Mouse (Mus musculus) stomach, embryonic 15.5 days (tissue): ENCODE data around the gene Rgs9. TPM values are rescaled to one million over a fixed set of nuclear protein-coding genes. Genes with fewer than 3 reads are reported as not detected.
"Not testable (repeated sequence)": the region's sequence is repeated elsewhere in the genome, so short reads cannot be mapped to it uniquely, and the experiment has no call there.

Source experiments
- ATAC-seq: fragments of 200-750 bp; cut with Nextera tagmentation; 2 replicates; pipeline ENCODE4 v1.8.0; 2017; ENCODE audit warnings: low read depth, moderate number of reproducible peaks, moderate TSS enrichment; ENCODE audit not compliant: insufficient read depth, low FRiP score
- H3K27ac ChIP-seq: fragments of 300-500 bp; sonication (generic); 2 replicates; pipeline ENCODE4 v1.5.1; 2015; ENCODE audit warnings: mild to moderate bottlenecking, inconsistent platforms
- H3K27me3 ChIP-seq: fragments of 300-500 bp; sonication (generic); replicated peaks from 2 replicates; pipeline ENCODE4 v1.6.1; 2015; ENCODE audit warnings: inconsistent platforms
- H3K36me3 ChIP-seq: fragments of 300-500 bp; sonication (generic); 2 replicates; pipeline ENCODE4 v1.6.1; 2015; ENCODE audit warnings: inconsistent platforms
- H3K4me1 ChIP-seq: fragments of 300-500 bp; sonication (generic); 2 replicates; pipeline ENCODE4 v1.6.1; 2015; ENCODE audit warnings: inconsistent platforms
- H3K4me2 ChIP-seq: fragments of 300-500 bp; sonication (generic); 2 replicates; pipeline ENCODE4 v1.6.1; 2015; ENCODE audit warnings: mild to moderate bottlenecking, inconsistent platforms
- H3K4me3 ChIP-seq: fragments of 300-500 bp; sonication (generic); replicated peaks from 2 replicates; pipeline ENCODE4 v1.5.1; 2015; ENCODE audit warnings: inconsistent platforms
- H3K9ac ChIP-seq: fragments of 300-500 bp; sonication (generic); 2 replicates; pipeline ENCODE4 v1.6.1; 2015; ENCODE audit warnings: inconsistent platforms
- H3K9me3 ChIP-seq: fragments of 300-500 bp; sonication (generic); 2 replicates; pipeline ENCODE4 v1.6.1; 2016; ENCODE audit warnings: inconsistent platforms
- WGBS: fragments of 180-500 bp; shearing (Covaris S2); methylation state at CpG from one replicate; pipeline ENCODE4 v1.1.7; 2015; 5-methylcytosine and 5-hydroxymethylcytosine counted together
- polyA plus RNA-seq: library from polyadenylated mRNA; unstranded; fragments of >200 nt; fragmentation: Nextera tagmentation; extraction: Ambion mirVana; gene quantifications from 2 replicates; pipeline ENCODE4 v1.2.1, GENCODE M21; 2015

Gene Rgs9
- polyA plus RNA-seq = 2.3 and 2.9 TPM in 2 replicates

DNA sequence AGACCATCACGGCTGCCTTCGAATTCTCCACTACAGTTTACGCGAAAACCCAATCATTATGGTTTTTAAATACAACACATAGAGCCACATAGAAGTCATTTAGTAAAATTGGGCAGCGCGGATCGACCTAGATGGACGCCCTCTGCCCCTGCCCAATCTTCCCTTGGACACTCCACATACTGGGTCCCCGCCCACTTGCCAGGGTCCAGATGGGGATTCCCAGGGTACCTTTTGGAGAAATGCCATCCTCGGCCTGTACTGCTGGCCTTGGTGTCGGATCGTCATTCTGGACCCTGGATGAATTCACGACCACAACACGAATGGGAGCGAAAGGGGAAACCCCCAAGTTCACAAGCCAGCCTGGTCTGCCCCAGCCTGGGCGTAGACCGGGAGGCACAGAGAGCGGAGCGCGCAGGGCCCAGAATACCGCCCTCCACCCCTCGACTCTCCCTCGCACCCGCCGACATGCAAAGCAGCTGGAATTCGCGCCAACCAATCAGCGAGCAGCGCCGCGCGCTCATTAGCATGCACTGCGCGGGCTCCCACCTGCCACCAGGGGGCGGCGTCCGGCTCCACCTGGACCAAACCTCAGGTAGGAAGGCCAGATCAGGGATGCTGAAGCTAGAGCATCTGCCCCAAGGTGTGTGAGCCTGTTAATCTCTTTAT lies at the start of gene Rgs9:
Gene Rgs9, minus strand, starts transcription at position 420 of the 666 bp plus-strand sequence.
- ATAC-seq = peak; percentile 98
- Histone ChIP-seq H3K27me3 (no peaks in the 10 kb centered on the region), H3K9me3 (no peaks in the 10 kb centered on the region), H3K36me3 (no peaks in the 10 kb centered on the region), H3K9ac (peak within 1 kb of the TSS; percentile 39; the same call in 1 of the 2 replicates), H3K4me3 (peak within 1 kb of the TSS; percentile 47), H3K4me2 (peak within 1 kb of the TSS; percentile 87), H3K4me1 (peaks cover 6% of the 10 kb centered on the region; the same call in 1 of the 2 replicates), H3K27ac (no peak within 1 kb of the TSS)
- 6% methylated on average over 37 of the region's 37 CpGs for WGBS

DNA sequence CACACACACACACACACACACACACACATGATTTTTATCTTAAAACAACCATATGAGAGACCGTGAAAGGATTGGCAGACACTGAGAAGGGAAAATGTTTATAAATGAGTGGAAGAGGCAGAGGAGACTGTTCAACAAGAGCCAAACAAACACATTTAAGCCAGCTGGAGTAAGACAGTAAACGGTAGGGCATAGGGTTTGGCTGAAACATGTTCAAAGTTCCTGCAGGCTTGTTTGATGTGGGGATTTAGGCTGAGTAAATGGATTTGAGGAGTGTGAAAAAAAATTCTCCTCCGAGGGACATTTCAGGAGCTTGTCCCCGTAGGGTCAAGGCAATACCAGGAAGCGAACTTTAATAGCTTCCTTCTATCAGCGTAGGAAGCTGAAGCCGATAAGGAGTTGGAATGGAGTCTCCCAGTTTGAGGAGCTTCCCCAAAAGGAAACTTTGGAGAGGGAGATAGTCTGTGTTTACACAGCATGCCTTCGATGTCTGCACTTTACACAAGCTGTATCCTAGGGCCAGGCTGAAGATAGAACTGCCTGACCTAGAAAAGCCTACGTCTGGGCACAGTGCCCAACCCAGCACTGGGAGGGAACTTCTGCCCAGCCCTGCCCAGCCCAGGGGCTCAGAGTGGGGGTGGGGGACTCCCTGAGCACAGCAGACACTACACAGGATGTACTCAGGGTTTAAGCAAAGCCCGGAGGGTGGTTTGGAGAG lies 49.5 kb upstream of the Rgs9 start:
- WGBS = 13% methylated on average over 10 of the region's 10 CpGs
- H3K9ac ChIP-seq = no peak overlapping the region
- H3K4me3 ChIP-seq = no peak overlapping the region
- no peaks in the 10 kb centered on the region for H3K36me3 ChIP-seq
- ATAC-seq = peak; percentile 70
- H3K9me3 ChIP-seq = no peaks in the 10 kb centered on the region
- no peaks in the 10 kb centered on the region for H3K27me3 ChIP-seq
- H3K4me1 ChIP-seq = peaks cover 26% of the 10 kb centered on the region
- H3K27ac ChIP-seq = peak overlapping the region; percentile 86
- peak overlapping the region; percentile 35 for H3K4me2 ChIP-seq

- Histone ChIP-seq H3K4me3 (no peak overlapping the region), H3K27ac (peak overlapping the region; percentile 61), H3K27me3 (no peaks in the 10 kb centered on the region), H3K4me1 (peaks cover 28% of the 10 kb centered on the region), H3K9me3 (no peaks in the 10 kb centered on the region), H3K36me3 (no peaks in the 10 kb centered on the region), H3K9ac (no peak overlapping the region), H3K4me2 (no peak overlapping the region)
- 30% methylated on average over 10 of the region's 10 CpGs for WGBS
- no peak for ATAC-seq
Observed at GRCm38 (mm10) chr11:109343991-109344599, 46.2 kb upstream of the Rgs9 start.

DNA sequence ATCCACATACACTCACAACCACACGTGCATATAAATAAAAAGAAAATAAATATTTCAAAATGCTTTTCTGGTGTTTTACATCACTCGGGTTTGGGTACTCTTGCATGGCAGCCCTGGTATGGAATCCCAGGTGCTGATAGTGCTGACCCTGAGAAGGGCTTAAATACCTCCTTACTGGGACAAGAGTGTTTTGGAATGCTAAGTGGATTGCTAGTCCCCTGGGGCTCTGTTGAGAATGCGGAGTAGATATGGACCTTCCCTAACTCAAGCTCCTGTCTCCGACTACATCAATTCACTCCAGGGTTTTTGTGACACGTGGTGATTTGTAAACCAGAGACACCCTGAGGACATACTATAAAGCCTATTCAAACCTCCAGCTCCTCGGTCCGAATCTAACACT lies 45.6 kb upstream of the Rgs9 start:
- Histone ChIP-seq H3K9ac (no peak overlapping the region), H3K4me3 (no peak overlapping the region), H3K27me3 (no peaks in the 10 kb centered on the region), H3K9me3 (no peaks in the 10 kb centered on the region), H3K4me2 (no peak overlapping the region), H3K4me1 (peaks cover 28% of the 10 kb centered on the region), H3K36me3 (no peaks in the 10 kb centered on the region), H3K27ac (peak overlapping the region; percentile 61)
- WGBS = 52% methylated on average over 7 of the region's 7 CpGs
- ATAC-seq = no peak

DNA sequence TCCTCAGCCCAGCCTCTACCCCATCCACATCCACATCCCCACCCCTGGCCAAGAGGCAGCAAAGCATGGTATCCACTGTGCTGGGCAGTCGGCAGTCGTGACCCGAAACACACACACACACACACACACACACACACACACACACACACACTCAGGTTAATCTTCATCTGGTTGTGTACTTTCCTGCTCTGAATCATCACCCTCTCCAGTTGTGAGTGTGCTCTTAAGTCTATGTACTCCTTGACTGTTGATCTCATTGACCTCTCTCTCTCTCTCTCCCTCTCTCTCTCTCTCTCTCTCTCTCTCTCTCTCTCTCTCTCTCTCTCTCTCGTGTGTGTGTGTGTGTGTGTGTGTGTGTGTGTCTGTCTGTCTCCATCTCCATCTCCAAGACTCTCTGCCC lies 44.7 kb upstream of the Rgs9 start:
- not testable (repeated sequence) for H3K9me3 ChIP-seq, ATAC-seq, H3K27me3 ChIP-seq, H3K27ac ChIP-seq, H3K4me3 ChIP-seq, H3K36me3 ChIP-seq, H3K9ac ChIP-seq, H3K4me2 ChIP-seq
- WGBS = 94% methylated on average over 3 of the region's 4 CpGs
- peaks cover 19% of the 10 kb centered on the region for H3K4me1 ChIP-seq

DNA sequence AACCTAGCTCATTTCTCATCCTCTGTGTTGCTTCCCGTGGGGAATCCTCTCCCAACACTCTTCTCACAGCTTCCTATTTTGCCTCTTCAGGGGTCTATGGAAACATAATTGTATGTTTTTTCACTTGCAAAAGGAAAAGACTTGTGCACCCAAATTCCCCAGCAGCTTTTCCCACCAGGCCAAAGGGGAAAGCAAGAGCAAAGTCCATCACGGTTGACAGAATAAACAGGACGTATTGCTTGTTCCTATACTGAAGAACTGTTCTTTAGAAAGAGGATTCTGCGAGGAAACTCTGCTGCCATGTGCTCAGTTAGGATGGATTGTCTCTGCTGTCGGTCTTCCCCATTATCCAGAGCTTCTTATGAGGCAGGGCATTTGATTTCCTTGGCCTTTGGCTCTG lies 42.6 kb upstream of the Rgs9 start:
- no peaks in the 10 kb centered on the region for H3K27me3 ChIP-seq
- H3K4me1 ChIP-seq = peaks cover 10% of the 10 kb centered on the region
- no peak overlapping the region for H3K27ac ChIP-seq
- H3K36me3 ChIP-seq = no peaks in the 10 kb centered on the region
- no peak overlapping the region for H3K9ac ChIP-seq
- no peaks in the 10 kb centered on the region for H3K9me3 ChIP-seq
- H3K4me3 ChIP-seq = no peak overlapping the region
- no peak overlapping the region for H3K4me2 ChIP-seq
- no peak for ATAC-seq
- WGBS = 49% methylated on average over 5 of the region's 5 CpGs

GRCm38 (mm10) chr11:109339155-109339938 lies 41.4 kb upstream of the Rgs9 start:
- no peak for ATAC-seq
- H3K27me3 ChIP-seq = no peaks in the 10 kb centered on the region
- H3K36me3 ChIP-seq = no peaks in the 10 kb centered on the region
- WGBS = 93% methylated on average over 8 of the region's 8 CpGs
- peaks cover 10% of the 10 kb centered on the region for H3K4me1 ChIP-seq
- H3K4me3 ChIP-seq = no peak overlapping the region
- no peak overlapping the region for H3K4me2 ChIP-seq
- no peak overlapping the region for H3K27ac ChIP-seq
- no peaks in the 10 kb centered on the region for H3K9me3 ChIP-seq
- no peak overlapping the region for H3K9ac ChIP-seq

- peaks cover 4% of the 10 kb centered on the region; the same call in 1 of the 2 replicates for H3K4me1 ChIP-seq
- ATAC-seq = no peak
- no peak overlapping the region for H3K4me3 ChIP-seq
- no peak overlapping the region for H3K27ac ChIP-seq
- WGBS = 55% methylated on average over 6 of the region's 6 CpGs
- no peaks in the 10 kb centered on the region for H3K9me3 ChIP-seq
- no peak overlapping the region for H3K9ac ChIP-seq
- no peak overlapping the region for H3K4me2 ChIP-seq
- no peaks in the 10 kb centered on the region for H3K27me3 ChIP-seq
- H3K36me3 ChIP-seq = no peaks in the 10 kb centered on the region
Observed at GRCm38 (mm10) chr11:109335890-109336289, 38.0 kb upstream of the Rgs9 start.

GRCm38 (mm10) chr11:109334773-109335172 lies 36.8 kb upstream of the Rgs9 start:
- no peak overlapping the region for H3K4me3 ChIP-seq
- no peak for ATAC-seq
- H3K36me3 ChIP-seq = no peaks in the 10 kb centered on the region
- no peaks in the 10 kb centered on the region for H3K9me3 ChIP-seq
- peaks cover 4% of the 10 kb centered on the region; the same call in 1 of the 2 replicates for H3K4me1 ChIP-seq
- H3K9ac ChIP-seq = no peak overlapping the region
- no peaks in the 10 kb centered on the region for H3K27me3 ChIP-seq
- H3K4me2 ChIP-seq = no peak overlapping the region
- WGBS = 92% methylated on average over 4 of the region's 4 CpGs
- H3K27ac ChIP-seq = no peak overlapping the region

DNA sequence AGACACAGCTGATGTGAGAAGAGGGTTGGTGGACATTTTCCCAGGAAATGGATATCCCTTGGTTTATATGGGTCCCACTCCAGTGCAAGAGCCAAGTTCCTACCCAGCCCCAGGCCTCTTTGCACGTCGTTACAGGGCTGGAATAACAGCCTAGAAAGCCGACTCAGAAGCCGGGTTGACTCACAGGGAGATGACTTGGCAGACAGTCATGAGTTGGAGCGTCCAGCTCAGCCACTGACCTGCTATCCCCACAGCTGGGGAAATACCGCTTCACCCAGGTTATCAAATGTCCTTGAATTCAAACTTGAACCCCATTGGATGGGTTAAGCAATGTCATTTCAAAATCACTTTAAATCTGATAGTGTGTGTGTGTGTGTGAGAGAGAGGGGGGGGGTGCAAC lies 34.8 kb upstream of the Rgs9 start:
- WGBS = 70% methylated on average over 6 of the region's 6 CpGs
- Histone ChIP-seq H3K27ac (no peak overlapping the region), H3K9me3 (no peaks in the 10 kb centered on the region), H3K4me3 (no peak overlapping the region), H3K9ac (no peak overlapping the region), H3K27me3 (no peaks in the 10 kb centered on the region), H3K36me3 (no peaks in the 10 kb centered on the region), H3K4me1 (peaks cover 4% of the 10 kb centered on the region; the same call in 1 of the 2 replicates), H3K4me2 (no peak overlapping the region)
- ATAC-seq = no peak

DNA sequence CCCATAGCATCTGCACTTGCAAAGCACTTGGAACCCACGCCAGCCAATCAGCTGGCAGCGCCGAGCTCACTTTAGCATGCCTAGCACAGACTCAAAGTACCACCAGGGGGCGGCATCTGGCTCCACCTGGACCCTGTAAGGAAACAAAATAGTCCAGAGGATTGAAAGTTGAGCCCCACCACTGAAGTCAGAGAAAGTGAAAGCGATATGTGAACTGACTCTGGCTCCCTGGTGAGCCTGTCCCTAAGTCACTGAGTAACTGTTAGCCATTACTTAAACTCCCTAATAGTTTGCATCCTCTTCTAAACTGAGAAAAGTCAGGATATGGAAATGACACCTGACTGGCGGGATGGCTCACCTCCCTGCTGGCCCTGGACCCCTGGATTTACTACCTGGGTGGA lies 33.5 kb upstream of the Rgs9 start:
- peak; percentile 92 for ATAC-seq
- 6% methylated on average over 6 of the region's 6 CpGs for WGBS
- H3K9ac ChIP-seq = no peak overlapping the region
- H3K9me3 ChIP-seq = no peaks in the 10 kb centered on the region
- H3K4me3 ChIP-seq = peak overlapping the region; percentile 36
- H3K27me3 ChIP-seq = no peaks in the 10 kb centered on the region
- H3K27ac ChIP-seq = no peak overlapping the region
- H3K4me2 ChIP-seq = peak overlapping the region; percentile 65
- no peaks in the 10 kb centered on the region for H3K36me3 ChIP-seq
- peaks cover 4% of the 10 kb centered on the region; the same call in 1 of the 2 replicates for H3K4me1 ChIP-seq
